Mouse (Mus musculus) kidney, postnatal 10 days (tissue): ENCODE measurements around the gene Tmem164.

Experiments used
- DNase-seq: peaks from one replicate; pipeline ENCODE4 v3.0.0; 2021; ENCODE audit warnings: mixed read lengths

The Tmem164 gene

DNA sequence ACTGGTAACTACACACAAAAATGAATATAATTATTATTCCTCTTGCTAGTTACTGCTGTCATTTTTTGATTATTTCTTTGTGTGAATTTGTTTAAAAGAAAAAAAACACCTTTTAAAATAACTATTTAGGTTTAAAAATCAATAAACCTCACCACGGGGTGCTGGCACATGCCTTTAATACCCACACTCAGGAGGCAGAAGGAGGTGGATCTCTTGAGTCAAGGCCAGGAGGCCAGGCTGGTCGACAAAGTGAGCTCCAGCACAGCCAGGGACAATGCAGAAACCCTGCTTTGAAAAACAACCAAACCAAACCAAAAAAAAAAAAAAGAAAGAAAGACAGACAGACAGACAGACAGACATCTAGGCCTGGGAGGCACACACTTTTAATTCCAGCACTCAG, 12.1 kb downstream of the Tmem164 start:
- no peak for DNase-seq

DNA sequence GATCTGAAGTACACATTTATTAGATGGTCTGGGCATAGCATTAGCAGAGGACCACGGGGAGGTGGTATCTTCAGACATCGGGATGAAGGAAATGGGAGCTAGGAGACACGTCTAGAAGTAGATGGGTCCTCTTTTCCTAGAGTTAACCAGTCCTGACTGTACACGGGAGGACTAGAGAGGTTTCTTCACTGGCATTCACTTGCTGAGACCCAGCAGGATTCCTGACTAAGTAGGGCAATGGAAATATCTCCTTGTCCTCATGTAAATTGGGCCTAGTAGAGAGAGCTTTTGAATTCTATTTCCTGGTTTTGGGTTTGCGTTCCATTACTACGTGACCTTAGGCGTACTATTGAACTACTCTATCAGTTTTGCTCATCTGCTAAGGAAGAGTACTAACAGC, 13.1 kb downstream of the Tmem164 start:
- no peak for DNase-seq

DNA sequence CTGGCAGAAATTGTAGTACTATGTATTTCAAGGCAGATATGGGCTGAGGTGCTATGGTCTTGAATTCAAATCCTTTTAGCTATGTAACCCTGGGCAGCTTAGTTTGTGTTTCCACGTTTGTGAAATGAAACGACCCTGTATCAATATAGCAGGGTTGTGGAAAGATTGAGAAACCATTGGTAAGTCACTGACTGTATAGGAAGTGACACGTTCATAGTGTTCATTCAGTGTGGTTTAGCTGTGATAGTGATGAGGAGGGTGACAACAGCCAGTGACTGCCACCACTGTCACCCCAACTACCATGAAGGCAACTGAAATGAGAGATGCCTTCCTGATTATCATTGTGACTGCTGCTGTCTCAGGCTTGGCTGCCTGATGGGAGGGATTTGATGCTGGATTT, 13.7 kb downstream of the Tmem164 start:
- DNase-seq, result no peak

DNA sequence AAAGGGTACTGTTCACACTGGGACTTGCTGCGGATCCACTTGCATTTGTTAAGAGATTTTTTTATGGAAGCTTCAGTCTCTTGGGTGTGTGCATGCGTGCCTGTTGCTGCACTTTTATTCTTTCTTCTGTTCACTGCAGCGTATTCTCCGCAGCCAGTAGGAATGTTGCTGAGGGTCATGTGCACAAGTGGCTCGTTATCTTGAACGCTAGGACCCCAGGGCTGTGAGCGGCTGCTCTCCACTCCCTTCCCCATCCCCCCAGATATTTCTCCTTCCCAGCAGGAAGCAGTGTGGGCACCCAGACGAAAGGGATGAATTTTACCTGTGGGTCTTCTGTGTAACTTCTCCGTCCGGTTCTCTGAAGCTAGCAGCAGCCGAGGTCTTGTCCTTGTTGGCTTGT, 15.6 kb downstream of the Tmem164 start:
- DNase-seq, result no peak

DNA sequence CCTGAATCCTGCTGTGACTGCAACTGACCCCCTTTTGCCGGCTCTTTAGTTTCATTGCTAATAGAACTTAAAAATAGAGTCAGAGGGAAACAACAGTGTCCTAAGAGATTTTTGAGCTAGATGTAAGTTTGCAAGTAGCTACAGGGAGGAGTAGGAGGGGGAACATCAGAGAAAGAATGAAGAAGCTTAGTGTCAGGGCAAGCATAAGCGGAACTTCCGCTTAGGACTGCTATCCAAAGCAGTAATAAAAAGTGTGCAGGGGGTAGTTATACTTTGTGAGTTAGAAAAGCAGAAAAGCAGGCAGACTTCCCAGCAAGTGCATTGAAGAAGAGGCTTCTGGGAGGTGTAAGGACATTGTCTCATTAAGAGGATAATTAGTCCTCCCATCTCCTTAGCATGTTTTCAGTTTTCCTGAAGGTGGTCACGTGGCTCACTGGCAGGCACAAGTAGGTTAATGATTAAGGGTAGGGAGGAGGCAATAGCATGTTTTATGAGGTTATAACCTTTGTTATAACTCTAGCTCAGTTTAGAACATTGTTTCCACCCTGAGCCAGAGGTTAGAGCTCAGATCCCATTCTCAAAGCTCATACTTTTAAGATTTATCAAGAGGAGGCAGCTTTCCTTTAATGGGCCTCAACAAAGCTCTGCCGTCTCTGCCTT, 16.5 kb downstream of the Tmem164 start:
- DNase-seq, result peak; percentile 22

DNA sequence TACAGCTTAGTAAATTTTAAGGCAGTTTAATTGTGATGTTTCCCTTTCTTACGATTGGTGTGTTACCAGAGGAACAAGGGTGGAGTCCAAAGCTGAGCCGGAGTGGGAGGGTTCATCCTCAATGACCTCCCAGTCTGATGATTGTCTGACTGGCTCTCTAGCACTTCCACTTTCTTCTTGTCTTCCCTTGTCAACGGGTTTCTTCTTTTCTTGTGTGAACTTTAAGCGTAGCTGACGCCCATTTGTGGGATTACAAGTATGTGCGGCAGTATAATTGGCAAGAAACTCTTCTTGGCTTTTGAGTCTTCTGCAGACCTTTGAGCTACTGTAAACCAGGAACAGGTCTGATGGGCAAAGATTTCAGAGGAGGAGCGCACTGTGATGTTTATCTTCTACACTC, 17.0 kb downstream of the Tmem164 start:
- no peak for DNase-seq

DNA sequence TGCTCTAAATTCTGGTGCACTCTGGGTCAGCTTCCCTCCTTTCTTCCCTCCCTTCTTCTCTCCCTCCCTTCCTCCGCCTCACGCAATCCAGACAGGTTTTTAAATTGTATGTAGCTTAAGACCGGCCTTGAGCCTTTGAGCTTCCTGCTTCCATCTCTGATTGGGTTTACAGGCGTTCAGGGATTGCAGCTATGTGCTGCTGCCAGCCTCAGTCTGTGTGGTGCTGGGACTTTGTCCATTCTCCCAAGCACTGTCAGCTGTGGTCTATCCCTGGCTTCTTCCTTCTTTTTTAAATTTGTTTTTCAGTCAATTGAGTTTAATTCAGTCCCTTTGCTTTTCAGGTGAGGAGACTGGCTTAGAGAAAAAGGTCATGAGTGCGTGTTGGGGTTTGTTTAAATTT, 20.9 kb downstream of the Tmem164 start:
- no peak for DNase-seq

DNA sequence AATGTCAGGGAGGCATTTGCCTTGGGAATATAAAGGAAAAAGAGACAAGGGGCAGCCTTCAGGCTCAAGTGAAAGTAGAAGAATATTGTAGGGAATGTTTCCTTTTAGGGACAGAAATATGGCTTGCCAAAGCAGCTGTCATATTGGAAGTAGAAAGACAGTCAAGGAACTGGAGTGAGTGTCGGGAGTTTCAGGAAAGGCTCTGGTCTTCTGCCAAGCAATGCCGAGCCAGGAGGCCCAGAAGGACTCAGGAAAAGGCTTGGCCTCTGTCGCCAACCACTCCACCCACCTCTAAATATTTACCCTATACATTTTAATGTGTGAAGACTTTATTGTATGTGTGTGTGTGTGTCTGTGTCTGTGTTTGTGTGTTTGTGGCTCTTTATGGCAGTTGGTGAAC, 21.4 kb downstream of the Tmem164 start:
- peak; percentile 38 for DNase-seq

DNA sequence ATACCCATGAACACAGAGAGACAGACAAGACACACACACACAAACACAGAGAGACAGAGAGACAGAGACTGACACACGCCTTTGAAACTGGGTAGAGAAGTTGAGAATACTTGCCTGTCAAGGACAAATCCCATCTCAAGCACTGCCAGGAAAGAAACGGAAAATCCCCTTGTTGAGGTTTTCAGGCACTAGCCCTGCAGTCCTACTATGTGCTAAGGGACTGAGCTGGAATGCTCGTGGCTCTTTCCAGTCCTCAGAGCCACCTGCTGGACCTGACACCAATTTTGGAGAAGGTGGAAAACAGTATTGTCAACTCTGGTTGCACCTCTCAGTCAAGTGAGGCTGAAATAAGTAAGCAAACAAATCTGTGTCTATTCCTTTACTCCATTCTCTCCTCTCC, 22.7 kb downstream of the Tmem164 start:
- DNase-seq, result no peak

DNA sequence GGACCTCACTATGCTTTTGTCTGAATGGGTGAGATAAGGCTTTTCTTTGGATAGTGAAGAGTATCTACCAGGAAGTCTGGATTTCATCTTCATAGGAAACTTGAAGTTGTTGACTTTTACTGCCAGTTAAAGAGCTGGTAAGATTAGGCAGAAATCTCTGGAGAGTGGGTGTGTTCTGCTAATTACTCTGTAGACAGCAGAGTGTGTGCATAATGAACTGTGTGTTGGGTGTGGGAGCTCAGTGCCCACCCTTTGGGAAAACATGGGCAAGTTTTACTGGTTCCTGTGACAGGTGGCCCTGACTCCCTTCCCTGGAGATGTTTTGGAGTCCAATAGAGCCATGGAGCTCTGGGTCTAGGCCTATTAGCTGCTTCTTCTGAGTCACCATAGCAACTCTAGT, 27.1 kb downstream of the Tmem164 start:
- DNase-seq, result no peak

DNA sequence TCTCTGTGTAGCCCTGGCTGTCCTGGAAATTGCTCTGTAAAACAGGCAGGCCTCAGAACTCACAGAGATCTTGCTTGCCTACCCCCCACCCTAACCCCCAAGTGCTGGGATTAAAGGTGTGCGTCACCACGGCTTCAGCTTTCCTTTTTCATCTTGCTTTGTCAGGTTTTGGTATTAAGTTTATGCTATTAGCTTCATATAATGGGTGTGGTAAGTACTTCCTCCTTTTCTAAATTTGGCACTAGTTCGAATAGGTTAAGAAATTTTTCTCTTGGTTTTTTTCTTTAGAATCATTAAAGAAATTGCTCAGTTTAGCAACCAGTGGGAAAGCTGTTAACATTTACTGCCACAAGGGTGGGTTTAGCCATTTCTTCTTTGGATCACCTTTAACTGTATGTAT, 34.8 kb downstream of the Tmem164 start:
- DNase-seq, result no peak

DNA sequence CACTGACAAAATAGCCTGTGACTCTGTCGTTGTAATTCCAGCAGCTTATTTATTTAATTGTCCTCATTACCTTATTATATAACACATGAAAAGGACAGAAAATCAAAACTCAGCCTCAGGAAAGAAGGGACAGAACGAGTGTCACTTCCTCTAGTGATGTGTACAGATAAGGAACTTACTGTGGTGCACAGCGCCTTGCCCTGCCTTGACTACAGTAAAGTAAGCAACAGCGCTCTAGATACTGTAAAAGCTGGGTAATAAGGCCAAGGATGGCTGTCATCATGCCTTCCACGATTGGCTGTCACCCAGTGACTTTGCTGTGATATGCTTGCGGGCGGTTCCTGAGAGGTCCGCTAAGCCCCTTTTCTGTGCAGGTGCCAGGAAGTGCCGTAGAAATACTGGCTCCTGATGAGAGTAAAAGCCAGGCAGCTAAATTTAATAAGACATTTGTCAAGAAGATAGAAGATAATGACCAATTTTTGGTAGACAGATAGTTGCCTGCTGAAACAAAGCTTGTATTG, 36.8 kb downstream of the Tmem164 start:
- DNase-seq, result no peak

DNA sequence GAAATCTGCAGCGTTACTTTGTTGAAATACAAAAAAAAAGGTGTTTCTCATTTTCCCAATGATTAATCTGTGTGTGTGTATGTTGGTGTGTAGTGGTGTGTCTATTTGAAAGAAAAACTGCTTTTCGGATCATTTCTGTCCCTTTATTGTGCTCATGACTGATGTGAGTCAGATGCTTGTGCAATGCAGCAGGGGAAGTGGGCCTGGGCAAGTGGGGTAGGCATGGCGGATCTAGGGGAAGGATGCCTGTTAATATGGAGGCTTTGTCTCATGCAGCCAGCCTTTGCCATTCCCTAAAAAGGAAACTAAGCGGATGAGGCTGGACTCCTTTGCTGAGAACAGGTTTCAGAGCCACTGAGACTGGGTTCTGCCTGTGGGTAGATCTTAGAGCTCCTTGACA, 37.6 kb downstream of the Tmem164 start:
- DNase-seq, result no peak

DNA sequence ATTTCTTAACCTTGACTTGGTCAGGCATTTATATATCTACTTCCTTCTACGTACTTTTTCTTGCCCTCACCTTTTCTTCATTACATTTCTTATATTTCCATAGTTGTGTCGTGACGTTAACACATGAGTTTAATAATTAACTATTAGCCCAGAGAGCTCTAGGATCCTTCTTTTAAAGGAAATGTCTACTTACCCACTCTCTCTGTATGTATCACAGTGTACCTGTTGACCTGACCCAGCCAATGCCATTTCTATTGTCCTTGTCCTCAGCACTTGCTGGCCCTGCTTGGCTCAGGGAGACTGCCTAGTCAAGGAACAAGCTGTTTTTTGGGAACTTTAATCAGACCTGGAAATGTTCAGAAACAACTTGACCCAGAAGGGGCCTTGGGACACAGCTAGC, 40.7 kb downstream of the Tmem164 start:
- no peak for DNase-seq

DNA sequence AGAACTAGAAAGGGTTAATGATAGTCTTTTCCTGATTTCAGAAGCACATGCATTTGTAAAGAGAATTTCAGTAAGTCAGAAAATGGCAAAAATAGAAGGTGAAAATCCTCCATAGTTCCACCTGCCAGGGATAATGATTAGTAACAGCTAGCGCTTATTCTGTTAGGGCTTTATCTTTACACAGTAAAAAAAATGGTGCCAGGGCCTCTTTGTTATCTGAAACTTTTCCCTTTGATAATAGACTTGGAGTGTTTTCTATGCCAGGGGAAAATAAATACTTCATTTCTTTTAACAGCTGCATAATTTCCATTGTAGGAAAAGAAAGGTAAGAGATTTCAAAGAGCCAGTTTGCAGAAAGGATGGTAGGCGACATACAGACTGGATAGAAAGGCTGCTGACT, 43.0 kb downstream of the Tmem164 start:
- DNase-seq, result no peak

DNA sequence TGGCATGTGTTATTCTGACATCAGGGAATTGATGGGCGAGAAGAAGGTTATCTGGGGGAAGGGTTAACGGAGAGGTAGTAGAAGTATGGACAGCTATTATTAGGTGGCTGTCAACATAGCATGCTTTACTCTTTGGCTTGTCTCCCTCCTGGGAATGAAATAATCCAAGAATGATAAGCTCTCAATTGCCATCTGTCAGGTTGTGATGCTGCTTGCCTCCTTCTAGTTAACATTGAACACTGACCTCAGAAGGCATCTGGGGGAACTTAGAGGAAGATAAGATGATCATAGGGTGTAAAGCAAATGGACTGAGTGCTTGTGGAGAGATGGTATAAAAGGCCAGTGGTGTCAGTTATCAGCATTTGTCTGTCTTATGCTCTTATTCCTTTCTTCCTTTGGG, 44.4 kb downstream of the Tmem164 start:
- no peak for DNase-seq

DNA sequence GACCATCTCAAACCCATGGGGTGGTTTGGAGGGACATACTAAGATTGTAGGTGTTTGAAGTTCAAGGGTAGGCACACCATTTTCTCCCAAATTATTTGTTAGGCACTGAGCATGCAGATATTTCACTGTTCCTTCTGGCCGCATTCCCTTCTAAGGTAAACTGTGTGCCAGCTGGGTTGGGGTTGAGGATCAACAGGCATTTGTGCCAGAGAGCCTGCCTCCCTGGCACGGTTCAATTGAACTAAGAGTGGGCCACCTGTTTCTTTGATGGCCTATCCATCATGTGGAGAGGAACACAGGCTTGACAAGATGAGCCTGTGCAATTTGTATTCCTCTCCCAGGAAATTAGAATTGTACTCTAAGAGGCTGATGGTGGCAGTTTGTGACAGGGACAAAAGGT, 45.1 kb downstream of the Tmem164 start:
- DNase-seq, result no peak

DNA sequence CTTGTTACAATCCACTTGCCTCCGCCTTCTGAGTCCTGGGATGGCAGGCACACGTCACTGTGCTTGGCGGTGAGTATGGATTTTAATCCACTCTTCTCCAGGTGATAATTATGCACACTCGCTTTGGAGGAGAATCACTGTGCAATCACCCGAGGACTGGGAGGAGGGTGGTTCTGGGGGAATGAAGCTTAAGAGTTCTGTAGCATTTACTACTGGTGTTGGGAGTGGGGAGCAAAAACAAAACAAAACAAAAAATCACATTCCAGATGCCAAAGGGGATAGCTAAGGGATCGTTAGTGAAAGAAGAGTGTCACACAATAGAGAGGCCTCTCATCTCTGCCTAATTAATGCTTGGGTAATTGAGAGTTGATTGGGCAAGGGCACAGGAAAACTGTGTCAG, 46.6 kb downstream of the Tmem164 start:
- DNase-seq, result no peak

DNA sequence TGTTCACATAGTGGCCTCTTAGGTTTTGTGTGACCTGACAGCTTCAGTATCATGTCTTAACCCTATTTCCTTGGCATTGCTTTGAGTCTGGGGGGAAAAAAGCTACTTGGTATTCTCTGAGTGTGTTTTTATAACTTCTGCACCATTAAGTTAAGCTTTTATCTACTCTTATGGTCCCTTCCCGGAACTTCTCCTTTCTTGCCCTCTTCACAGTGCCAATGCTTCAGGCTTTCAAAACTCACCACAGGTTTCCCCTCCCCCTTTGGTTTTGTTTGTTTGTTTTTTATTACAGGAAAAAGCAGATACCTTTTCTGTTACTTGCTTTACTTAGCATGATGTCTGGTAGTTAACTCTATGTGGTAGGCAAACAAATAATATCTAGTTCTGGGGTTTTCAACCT, 47.8 kb downstream of the Tmem164 start:
- no peak for DNase-seq

DNA sequence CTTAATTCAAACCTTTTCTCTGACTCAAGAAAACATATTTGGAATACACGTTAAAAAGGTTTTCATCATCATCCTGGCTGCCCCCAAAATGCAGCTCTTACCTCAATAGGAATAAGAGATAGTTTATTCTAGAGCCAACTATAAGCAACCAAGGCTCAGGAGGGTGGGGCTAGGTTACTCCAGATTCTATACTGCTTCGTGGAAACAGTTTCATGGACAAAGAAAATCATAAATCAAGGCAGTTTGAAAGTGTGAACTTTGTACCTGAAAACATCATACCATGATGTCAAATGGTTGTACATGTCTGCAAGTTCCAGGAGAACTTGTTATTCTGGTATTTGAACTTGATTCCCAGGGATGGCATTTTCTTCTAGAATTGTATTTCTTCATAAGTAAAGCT, 48.3 kb downstream of the Tmem164 start:
- DNase-seq, result no peak

DNA sequence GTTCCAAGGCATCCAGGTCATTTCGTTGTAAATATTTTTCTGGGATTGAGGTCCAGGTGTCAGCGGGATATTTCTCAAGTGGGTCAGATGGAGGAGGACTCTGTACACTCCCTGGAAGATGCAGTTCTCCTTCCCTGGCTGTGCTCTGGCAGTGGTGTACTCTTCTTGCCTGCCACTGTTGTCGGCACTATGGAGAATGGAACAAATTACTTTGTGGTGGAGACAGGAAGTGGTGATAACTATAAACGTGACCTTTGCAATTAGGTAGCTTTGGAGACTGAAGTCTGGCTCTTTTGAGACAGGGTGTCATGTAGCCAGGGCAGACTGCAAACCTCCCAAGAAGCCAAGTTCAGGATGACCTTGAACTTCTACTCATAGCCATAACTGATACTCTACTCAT, 55.9 kb downstream of the Tmem164 start:
- no peak for DNase-seq

DNA sequence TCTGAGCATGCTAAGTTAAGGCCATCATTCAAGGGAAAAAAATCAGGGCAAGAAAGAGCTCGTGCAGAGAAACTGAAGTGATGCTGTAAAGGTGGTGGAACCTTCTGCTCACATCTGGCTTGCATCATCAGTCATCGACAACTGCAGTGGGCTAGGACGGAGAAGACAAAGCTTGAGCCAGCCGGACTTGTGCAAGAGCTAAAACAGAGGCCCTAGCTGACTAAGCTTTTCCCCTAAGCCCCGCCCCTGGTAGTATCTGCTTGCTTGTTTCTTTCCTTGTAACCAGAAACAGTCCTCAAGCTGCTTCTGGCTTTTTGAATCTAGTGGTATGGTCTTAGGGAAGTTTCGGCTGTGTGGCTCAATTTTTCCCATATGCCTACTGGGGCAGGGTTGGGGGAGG, 56.5 kb downstream of the Tmem164 start:
- DNase-seq, result peak; percentile 14

DNA sequence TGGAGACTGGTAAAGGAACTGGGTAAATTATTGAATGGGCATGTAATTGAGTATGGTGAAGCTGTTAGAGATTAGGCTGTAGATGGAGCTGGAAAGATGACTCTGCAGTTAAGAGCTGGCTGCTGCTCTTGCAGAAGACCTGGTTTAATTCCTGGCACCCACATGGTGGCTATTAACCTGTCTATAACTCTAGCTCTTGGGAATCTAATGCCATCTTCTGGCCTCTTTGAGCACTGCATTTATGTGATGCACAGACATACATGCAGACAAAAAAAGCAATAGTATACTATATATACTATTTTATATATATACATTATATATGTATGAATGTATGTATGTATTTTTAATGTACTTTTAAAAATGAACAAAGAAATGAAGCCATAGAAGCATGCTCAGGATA, 66.2 kb downstream of the Tmem164 start:
- DNase-seq, result no peak

DNA sequence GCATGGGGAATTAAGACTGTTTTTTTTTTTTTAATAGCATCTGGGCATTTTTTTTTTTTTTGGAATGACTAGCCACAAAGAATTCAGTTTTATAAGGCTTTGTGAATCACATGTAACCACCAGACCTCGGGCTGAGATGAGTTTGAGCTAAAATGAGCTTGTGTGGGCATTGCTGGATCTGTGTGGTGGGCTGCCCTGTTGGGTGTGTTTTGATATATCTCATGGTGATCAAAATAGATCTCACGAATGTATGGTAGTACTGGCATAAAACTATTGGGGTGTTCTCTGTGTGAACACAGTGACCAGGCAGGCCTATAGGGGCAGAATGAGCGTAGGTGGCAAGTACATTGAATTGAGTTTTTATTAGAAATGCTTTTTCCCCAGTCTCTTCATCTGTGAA, 67.4 kb downstream of the Tmem164 start:
- no peak for DNase-seq

DNA sequence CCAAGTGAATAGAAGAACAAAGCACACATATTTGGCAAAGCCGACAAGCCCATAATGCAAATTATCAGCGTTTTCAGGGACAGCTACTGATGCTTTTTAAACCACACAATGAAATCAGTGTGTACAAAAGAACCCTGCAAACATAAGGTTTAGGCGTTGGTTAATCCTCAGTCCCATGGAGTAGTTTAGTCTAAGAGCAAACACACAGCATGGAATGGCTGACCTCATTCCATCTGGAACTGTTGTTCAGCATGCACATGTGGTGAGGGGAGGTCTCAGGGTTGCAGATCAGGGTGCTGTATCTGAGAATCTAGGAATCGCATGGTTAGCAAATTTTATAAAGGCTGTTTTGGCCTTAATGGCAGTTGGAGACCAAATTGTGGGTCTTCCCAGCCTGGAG, 69.6 kb downstream of the Tmem164 start:
- DNase-seq, result no peak

DNA sequence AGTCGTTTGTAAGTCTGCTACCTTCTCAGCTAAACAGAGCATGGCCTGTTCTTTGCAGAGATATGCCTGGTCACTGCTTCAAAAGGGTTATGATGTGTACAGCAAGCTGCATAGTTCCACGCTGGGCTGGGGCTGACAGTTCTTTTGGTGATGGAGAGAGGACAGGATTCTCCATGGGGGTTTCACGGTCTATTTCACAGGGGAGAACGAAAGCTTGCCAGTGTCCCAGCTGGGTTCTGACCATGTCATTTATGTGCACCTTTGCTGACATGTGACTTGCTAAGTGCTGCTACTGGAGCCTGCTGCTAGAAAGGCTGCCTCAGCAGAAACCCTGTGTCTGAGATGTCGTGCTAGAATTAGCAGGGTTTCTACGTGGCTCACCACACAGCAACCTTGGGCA, 74.3 kb downstream of the Tmem164 start:
- no peak for DNase-seq
